Mouse (Mus musculus) liver, embryonic 11.5 days (tissue): ENCODE measurements around the gene Rnf31. TPM values are rescaled to one million over a fixed set of nuclear protein-coding genes. Genes with fewer than 3 reads are reported as not detected.
A peak's percentile ranks its signal among the peaks of the same experiment; 100 is the strongest.

Source experiments
- ATAC-seq: fragments of 200-750 bp; cut with Nextera tagmentation; replicated peaks from 2 replicates; pipeline ENCODE4 v1.8.0; 2017; ENCODE audit warnings: moderate number of reproducible peaks, mild to moderate bottlenecking, moderate TSS enrichment, moderate library complexity; ENCODE audit not compliant: low FRiP score
- DNase-seq: peaks from one replicate; pipeline ENCODE4 v3.0.0-alpha.2; 2017; ENCODE audit warnings: low spot score
- H3K27ac ChIP-seq: fragments of 300-500 bp; sonication (generic); 2 replicates; pipeline ENCODE4 v1.5.1; 2014; ENCODE audit warnings: mild to moderate bottlenecking, low read depth, low read length, control low read depth
- H3K27me3 ChIP-seq: fragments of 300-500 bp; sonication (generic); replicated peaks from 2 replicates; pipeline ENCODE4 v1.6.1; 2014; ENCODE audit warnings: low read length, mixed read lengths; ENCODE audit not compliant: control insufficient read depth, insufficient read depth
- H3K36me3 ChIP-seq: fragments of 300-500 bp; sonication (generic); 2 replicates; pipeline ENCODE4 v1.6.1; 2014; ENCODE audit warnings: mild to moderate bottlenecking, low read length, moderate library complexity, mixed read lengths; ENCODE audit not compliant: control insufficient read depth, insufficient read depth
- H3K4me1 ChIP-seq: fragments of 300-500 bp; sonication (generic); replicated peaks from 2 replicates; pipeline ENCODE4 v1.6.1; 2014; ENCODE audit warnings: low read length, mixed read lengths; ENCODE audit not compliant: control insufficient read depth, insufficient read depth
- H3K4me2 ChIP-seq: fragments of 300-500 bp; sonication (generic); 2 replicates; pipeline ENCODE4 v1.6.1; 2014; ENCODE audit warnings: mild to moderate bottlenecking, control low read depth, moderate library complexity
- H3K4me3 ChIP-seq: fragments of 300-500 bp; sonication (generic); 2 replicates; pipeline ENCODE4 v1.5.1; 2014; ENCODE audit warnings: low read depth, low read length, control low read depth
- H3K9ac ChIP-seq: fragments of 300-500 bp; sonication (generic); 2 replicates; pipeline ENCODE4 v1.6.1; 2014; ENCODE audit warnings: low read depth, low read length, control low read depth
- H3K9me3 ChIP-seq: fragments of 300-500 bp; sonication (generic); 2 replicates; pipeline ENCODE4 v1.6.1; 2016; ENCODE audit warnings: low read length, inconsistent platforms, mixed read lengths; ENCODE audit not compliant: control insufficient read depth
- WGBS: fragments of 180-500 bp; shearing (Covaris S2); extraction: QIAGEN DNeasy Blood & Tissue Kit; methylation state at CpG from one replicate; pipeline ENCODE4 v1.1.7; 2014; 5-methylcytosine and 5-hydroxymethylcytosine counted together
- polyA plus RNA-seq: library from polyadenylated mRNA; unstranded; fragments of >200 nt; fragmentation: Nextera tagmentation; extraction: Ambion mirVana; gene quantifications from 2 replicates; pipeline ENCODE4 v1.2.1, GENCODE M21; 2014

Rnf31 gene
- polyA plus RNA-seq, 1 experiment from 2014 or later = 23.1 TPM

GRCm38 (mm10) chr14:55605743-55606459 is 14.4 kb downstream of the Rnf31 start:
- peak overlapping the region; percentile 10; the same call in 1 of the 2 replicates for H3K4me3 ChIP-seq
- no peaks in the 10 kb centered on the region for H3K27me3 ChIP-seq
- H3K27ac ChIP-seq = peak overlapping the region; percentile 43
- 82% methylated on average over 16 of the region's 16 CpGs for WGBS
- ATAC-seq (no peak), DNase-seq (no peak)
- H3K9me3 ChIP-seq = no peaks in the 10 kb centered on the region
- H3K36me3 ChIP-seq = peaks cover 42% of the 10 kb centered on the region
- H3K4me2 ChIP-seq = peak overlapping the region; percentile 42
- peaks cover 19% of the 10 kb centered on the region for H3K4me1 ChIP-seq
- peak overlapping the region; percentile 46; the same call in 1 of the 2 replicates for H3K9ac ChIP-seq

DNA sequence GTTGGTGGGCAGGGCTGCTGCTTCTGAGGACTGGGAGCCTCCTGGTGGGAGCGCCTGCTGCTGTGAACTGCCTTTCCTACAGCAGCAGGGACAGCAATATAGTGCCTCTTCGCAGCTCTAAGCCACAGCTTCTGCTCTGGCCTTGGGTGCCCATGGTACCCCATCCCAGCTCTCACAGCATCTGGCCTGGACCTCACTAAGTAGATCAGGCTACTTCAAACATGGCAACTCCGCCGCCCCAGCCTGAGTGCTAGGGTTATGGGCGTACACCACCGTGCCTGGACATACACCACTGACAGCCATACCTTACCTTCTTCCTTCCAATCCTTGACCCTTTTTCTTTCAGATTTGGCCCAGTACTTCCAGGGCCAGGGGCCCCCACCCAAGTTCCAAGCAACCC is 16.8 kb downstream of the Rnf31 start:
- Histone ChIP-seq H3K4me2 (no peak overlapping the region), H3K27me3 (no peaks in the 10 kb centered on the region), H3K36me3 (peaks cover 28% of the 10 kb centered on the region), H3K9ac (no peak overlapping the region), H3K9me3 (no peaks in the 10 kb centered on the region), H3K4me1 (peaks cover 17% of the 10 kb centered on the region), H3K27ac (no peak overlapping the region), H3K4me3 (no peak overlapping the region)
- DNase-seq (no peak), ATAC-seq (no peak)
- WGBS = 90% methylated on average over 6 of the region's 6 CpGs

DNA sequence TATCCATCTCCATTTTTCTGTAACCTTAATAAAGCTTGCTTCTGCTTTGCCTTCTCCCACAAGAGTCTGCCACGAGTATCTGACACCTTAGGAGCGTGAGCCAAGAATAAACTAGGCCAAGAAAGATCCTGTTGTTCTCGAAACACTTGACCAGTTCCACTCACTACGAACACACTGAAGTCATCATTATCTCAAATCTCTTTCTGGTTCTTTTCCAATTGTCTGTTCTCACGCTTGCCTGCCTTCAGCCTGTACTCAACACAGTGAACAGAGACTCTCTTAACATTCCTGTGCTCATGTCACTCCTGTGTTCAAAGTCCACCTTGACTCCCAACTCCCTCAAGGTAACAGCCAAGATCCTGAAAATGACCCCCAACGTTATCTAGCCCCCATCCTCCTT is 21.8 kb downstream of the Rnf31 start:
- Histone ChIP-seq H3K4me3 (no peak overlapping the region), H3K4me1 (peaks cover 10% of the 10 kb centered on the region), H3K36me3 (peaks cover 8% of the 10 kb centered on the region), H3K27ac (peak overlapping the region; percentile 61), H3K27me3 (no peaks in the 10 kb centered on the region), H3K9me3 (no peaks in the 10 kb centered on the region), H3K4me2 (no peak overlapping the region), H3K9ac (no peak overlapping the region)
- DNase-seq (no peak), ATAC-seq (no peak)
- WGBS = 75% methylated on average over 6 of the region's 6 CpGs

GRCm38 (mm10) chr14:55614565-55615178 is 23.2 kb downstream of the Rnf31 start:
- Histone ChIP-seq H3K36me3 (peaks cover 3% of the 10 kb centered on the region; the same call in 1 of the 2 replicates), H3K4me1 (peaks cover 16% of the 10 kb centered on the region), H3K9me3 (no peaks in the 10 kb centered on the region), H3K4me2 (0 out of 2 replicates have a peak overlapping the region, but pooled peaks have one; percentile 12), H3K9ac (no peak overlapping the region), H3K27me3 (no peaks in the 10 kb centered on the region), H3K27ac (peak overlapping the region; percentile 92), H3K4me3 (no peak overlapping the region)
- DNase-seq (no peak), ATAC-seq (peak; percentile 85)
- 51% methylated on average over 7 of the region's 7 CpGs for WGBS

GRCm38 (mm10) chr14:55615876-55616275 is 24.4 kb downstream of the Rnf31 start:
- Histone ChIP-seq H3K9ac (no peak overlapping the region), H3K9me3 (no peaks in the 10 kb centered on the region), H3K27ac (no peak overlapping the region), H3K4me1 (peaks cover 16% of the 10 kb centered on the region), H3K4me3 (no peak overlapping the region), H3K27me3 (no peaks in the 10 kb centered on the region), H3K36me3 (no peaks in the 10 kb centered on the region), H3K4me2 (no peak overlapping the region)
- DNase-seq = no peak
- WGBS = 56% methylated on average over 2 of the region's 2 CpGs
- ATAC-seq = no peak

- Histone ChIP-seq H3K36me3 (no peaks in the 10 kb centered on the region), H3K9ac (no peak overlapping the region), H3K27me3 (no peaks in the 10 kb centered on the region), H3K9me3 (no peaks in the 10 kb centered on the region), H3K4me1 (peaks cover 17% of the 10 kb centered on the region), H3K4me2 (no peak overlapping the region), H3K27ac (no peak overlapping the region), H3K4me3 (no peak overlapping the region)
- WGBS = 72% methylated on average over 2 of the region's 2 CpGs
- no peak for DNase-seq
- ATAC-seq = no peak
These were observed 25.3 kb downstream of the Rnf31 start for GRCm38 (mm10) chr14:55616844-55617243.

DNA sequence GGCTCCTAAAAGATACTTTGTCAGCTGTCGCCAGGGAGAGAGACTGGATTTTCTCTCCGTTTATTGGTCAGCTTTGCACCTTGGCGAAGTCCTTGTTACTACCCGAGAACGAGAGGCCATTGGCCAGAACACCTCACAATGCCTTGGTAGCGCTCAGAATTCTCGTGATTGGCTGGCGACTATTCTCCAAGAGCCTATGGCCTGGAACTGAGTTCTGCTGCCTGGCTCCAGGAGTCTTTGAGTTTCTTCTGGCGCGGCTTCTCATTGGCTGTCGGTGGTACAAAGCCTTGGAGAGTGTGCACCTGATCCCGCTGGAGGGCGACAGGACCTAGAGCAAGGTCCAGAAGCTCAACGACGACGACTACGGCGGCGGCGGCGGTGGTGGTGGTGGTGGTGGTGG is 26.3 kb downstream of the Rnf31 start, which contains the start of gene Rec8:
Gene Rec8, plus strand, starts transcription at position 216 of the 400 bp plus-strand sequence.
- Histone ChIP-seq H3K4me1 (peaks cover 22% of the 10 kb centered on the region), H3K9ac (0 out of 2 replicates have a peak within 1 kb of the TSS, but pooled peaks have one; percentile 27), H3K36me3 (0 out of 2 replicates have a peak, but pooled peaks cover 3% of the 10 kb centered on the region), H3K27ac (no peak within 1 kb of the TSS), H3K4me2 (peak within 1 kb of the TSS; percentile 71), H3K4me3 (peak within 1 kb of the TSS; percentile 32), H3K9me3 (no peaks in the 10 kb centered on the region), H3K27me3 (no peaks in the 10 kb centered on the region)
- WGBS = 14% methylated on average over 21 of the region's 21 CpGs
- ATAC-seq (peak; percentile 48), DNase-seq (peak; percentile 54)

DNA sequence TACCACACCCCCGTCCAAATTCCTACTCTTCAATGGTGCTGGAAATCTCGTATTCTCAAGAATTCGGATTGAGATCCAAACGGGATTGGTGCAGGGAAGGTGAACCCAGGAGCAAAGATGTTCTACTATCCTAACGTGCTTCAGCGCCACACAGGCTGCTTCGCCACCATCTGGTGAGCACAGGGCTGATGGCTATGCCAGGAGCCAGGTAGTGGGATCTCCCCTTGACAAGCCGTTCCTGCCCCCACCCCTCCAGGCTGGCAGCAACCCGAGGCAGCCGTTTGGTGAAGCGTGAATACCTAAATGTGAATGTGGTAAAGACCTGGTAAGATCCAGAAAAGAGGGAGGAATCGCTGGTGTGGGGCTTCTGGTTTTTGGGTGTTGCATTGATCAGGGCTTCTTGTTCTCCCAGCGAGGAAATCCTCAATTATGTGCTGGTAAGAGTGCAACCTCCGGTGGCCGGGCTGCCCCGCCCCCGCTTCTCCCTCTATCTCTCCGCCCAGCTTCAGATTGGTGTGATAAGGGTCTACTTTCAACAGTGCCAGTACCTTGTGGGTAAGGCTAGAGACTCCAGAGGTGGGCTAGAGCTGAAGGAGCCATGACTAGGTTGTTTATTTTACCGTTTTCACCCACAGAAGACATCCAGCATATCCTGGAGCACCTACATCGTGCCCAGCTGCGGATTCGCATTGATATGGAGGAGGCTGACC is 27.1 kb downstream of the Rnf31 start:
- Histone ChIP-seq H3K4me1 (peaks cover 22% of the 10 kb centered on the region), H3K9ac (0 out of 2 replicates have a peak overlapping the region, but pooled peaks have one; percentile 27), H3K4me2 (peak overlapping the region; percentile 71), H3K36me3 (0 out of 2 replicates have a peak, but pooled peaks cover 3% of the 10 kb centered on the region), H3K27ac (no peak overlapping the region), H3K9me3 (no peaks in the 10 kb centered on the region), H3K27me3 (no peaks in the 10 kb centered on the region), H3K4me3 (peak overlapping the region; percentile 32)
- ATAC-seq = peak; percentile 61
- 23% methylated on average over 22 of the region's 22 CpGs for WGBS
- DNase-seq = no peak
